Mouse (Mus musculus) spleen, postnatal 14 days (tissue): ENCODE data around the gene Mia.
A peak's percentile ranks its signal among the peaks of the same experiment; 100 is the strongest.

Experiments used
- DNase-seq, 2 experiments: peaks; one replicate each; pipeline ENCODE4 v3.0.0; 2021 to 2022; ENCODE audit warnings: low spot score in 2 of 2

Mia gene

GRCm38 (mm10) chr7:27185986-27186385 is 5.0 kb upstream of the Mia start:
- DNase-seq: no peak

DNA sequence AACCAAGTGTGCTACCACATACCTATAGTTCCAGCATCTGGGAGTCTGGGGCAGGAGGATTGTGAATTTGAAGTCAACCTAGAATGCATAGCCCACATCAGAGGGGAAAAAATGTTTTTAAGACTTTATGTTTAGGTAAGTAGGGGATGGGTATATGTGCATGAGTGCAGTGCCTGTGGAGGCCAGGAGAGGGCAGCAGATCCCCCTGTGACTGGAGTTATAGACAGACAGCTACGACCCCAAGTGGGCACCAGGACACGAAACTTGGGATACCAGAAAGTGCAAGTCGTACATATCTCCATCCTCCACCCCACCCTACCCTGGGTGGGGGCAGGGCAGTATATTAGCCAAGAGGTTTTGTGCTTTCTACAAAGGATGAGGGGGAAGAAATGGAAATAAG is 4.0 kb upstream of the Mia start:
- DNase-seq: no peak

- DNase-seq: no peak
Observed at GRCm38 (mm10) chr7:27182498-27182897, 1.5 kb upstream of the Mia start.

DNA sequence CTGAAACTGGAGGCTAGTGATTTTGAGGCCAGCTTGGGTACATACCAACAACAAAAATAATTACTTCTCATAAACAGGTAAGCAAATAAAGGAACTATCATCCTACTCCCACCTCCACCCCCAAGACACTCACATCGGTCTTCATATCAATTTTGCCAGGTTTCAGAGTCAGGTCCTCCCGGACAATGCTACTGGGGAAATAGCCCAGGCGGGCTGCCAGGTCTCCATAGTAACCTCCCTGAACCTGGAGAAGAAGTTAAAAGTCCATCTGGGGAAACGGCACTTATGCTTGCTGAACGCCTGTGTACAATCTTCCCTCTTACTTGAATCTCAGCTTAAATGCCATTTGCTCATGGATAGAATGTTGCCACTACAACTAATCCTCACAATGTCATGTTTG is 921 bp downstream of the Mia start:
- no peak for DNase-seq

DNA sequence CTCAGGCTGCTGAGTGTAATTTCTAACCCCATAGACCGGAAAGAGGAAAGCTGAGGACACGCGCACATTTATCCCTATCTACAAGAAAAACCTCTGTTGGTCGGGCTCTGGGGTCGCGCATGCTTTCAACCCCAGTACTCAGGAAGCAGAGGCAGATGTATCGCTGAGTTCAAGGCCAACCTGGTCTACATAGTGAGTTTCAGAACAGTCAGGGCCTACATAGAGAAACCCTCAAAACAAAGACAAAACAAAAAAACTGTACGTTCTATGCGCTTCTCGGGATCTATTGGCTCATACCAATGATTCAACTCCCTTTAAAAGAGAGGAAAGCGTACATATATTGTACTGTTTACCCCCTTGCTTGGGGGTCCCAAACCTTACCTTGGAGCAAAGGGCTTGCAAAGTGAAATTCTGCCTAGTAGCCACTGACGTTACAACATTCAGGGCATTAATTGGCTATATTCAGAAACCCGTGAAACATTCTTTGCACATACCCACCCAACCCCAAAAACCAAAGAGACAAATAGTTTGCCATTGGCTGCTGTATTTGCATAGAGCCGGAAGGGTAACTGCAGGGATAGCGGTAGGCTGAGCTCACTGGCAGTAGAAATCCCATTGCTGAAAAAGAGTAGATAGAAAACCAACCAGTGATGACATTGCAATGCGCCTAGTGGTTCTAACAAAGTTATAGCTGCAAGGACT is 1.6 kb downstream of the Mia start:
- DNase-seq: no peak

- DNase-seq: peak; percentile 98 to 99
Observed at GRCm38 (mm10) chr7:27178324-27179216, 2.4 kb downstream of the Mia start, which contains the start of gene Rab4b. Gene Rab4b (minus strand): TSS chr7:27178896.

GRCm38 (mm10) chr7:27177942-27178323 is 3.0 kb downstream of the Mia start:
- no peak for DNase-seq

DNA sequence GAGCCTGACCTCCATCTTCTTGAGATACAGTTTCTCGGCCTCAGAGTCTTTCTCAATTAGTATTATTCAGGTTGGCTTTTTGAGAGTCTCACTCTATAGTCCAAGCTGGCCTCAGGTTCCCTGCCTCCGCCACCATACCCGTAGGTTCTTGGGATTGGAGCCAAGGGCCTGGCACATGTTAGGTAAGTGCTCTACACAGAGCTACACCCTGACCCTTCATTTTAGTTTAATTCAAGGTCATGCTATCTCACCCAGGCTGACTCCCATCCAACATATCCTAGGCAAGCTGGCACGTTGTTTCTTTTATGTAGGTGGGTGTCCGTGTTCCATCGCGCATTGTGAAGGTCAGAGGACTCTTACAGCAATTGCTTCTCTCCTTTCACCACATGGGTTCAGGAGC is 6.1 kb downstream of the Mia start:
- DNase-seq: no peak

DNA sequence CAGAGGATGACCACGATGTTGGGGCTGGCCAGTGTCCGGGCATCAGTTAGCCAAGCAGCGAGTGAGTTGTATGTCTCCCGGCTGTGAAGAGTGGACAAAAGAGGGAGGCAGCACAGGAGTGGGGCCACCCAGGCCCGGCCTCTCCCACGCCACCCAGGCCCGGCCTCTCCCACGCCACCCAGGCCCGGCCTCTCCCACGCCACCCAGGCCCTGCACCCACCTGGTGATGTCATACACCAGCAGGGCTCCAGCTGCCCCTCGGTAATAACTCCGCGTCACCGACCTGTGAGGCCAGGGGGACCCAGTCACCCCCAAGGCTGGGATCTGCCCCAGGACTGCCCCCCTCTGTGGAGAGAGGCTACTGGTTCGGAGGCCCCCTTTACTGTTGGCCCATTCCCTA is 6.5 kb downstream of the Mia start:
- no peak for DNase-seq

DNA sequence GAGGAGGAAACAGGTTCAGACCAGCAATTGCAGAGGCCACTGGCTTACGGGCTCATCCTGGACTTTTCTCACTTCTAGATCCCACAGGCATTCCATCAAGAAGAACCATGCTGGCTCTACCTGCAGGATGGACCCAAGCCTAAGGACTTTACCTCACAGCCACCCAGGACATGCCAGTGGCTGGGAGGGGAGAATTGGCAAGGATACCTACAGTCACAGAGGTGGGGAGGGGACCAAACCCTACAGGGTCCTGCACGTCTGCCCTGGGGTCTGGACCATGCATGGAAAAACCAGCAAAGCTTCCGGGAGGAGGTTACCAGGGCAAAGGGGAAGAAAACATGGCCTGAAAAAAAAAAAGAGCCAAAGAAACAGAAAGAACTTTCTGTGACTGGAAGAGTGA is 10.0 kb downstream of the Mia start:
- DNase-seq: no peak

DNA sequence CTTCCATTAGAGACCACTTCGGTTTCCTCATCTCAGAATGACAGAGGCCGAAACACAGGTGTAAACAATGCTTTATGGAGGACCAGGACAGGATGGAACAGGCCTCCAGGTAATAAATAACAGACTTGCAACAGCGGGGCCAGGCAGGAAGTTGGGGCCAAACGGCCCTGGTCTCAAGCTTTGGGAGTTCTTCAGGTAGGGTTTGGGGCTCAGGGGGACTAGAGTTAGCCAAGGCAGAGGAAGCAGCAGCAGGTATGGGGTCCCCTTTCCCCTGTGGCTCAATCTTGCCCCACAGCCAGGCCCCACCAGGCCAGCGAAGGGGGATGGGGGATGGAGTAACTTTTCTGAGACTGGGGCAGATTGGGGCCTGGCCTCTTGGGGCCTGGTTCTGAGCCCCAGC is 12.6 kb downstream of the Mia start:
- DNase-seq: no peak

DNA sequence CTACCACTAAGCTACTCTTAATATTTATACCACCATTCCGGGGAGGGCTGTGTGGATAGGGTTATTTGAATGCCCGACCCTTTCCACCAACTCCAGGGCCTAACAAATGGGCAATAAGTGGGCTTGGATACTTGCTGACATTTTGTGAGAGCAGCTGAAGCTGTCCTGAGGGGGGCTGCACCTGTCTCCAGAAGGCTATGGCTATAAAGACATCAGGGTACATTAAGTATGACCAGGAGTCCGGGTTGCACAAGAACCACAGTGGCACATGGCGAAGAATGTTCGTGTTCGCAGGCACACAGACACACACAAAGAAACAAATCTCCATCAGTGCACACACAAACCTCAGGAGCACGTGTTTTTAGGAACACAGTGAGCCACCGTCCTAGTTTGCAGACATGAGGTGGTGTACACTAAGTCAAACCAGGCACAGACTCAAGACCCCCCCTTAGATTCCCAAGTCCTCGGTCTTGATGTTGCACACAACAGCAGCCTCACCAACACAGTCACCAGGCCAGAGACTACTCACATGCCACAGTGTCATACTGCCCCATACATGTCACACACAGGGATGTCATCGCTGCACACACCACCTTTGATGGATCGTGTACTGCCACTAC is 13.4 kb downstream of the Mia start:
- DNase-seq: no peak

- peak; percentile 90 to 95 for DNase-seq
Observed at GRCm38 (mm10) chr7:27166614-27167474, 14.1 kb downstream of the Mia start, which contains the start of gene Egln2. Gene Egln2 (minus strand): TSS chr7:27166802.

DNA sequence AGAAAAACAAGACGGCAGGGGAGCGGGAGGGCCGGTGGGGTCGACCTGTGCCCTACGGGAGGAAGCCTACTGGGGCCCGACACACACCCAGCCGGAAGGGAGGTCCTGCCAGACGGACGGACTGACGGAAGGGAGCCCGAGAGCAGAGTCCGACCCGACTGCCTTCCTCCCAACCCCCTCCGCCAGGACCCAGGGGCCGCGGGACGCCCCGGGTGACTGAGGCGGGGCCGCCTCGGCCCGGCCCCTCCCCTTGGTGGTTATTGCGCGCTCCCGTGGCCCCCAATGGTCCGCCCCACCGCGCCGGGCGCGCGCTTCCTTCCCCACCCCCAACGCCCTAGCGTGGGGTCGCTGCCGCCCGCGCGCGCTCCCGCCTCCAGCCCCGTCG is 14.7 kb downstream of the Mia start:
- peak; percentile 70 to 77 for DNase-seq

GRCm38 (mm10) chr7:27165696-27166095 is 15.3 kb downstream of the Mia start:
- no peak for DNase-seq

- DNase-seq: no peak
Observed at GRCm38 (mm10) chr7:27165007-27165655, 15.8 kb downstream of the Mia start.

DNA sequence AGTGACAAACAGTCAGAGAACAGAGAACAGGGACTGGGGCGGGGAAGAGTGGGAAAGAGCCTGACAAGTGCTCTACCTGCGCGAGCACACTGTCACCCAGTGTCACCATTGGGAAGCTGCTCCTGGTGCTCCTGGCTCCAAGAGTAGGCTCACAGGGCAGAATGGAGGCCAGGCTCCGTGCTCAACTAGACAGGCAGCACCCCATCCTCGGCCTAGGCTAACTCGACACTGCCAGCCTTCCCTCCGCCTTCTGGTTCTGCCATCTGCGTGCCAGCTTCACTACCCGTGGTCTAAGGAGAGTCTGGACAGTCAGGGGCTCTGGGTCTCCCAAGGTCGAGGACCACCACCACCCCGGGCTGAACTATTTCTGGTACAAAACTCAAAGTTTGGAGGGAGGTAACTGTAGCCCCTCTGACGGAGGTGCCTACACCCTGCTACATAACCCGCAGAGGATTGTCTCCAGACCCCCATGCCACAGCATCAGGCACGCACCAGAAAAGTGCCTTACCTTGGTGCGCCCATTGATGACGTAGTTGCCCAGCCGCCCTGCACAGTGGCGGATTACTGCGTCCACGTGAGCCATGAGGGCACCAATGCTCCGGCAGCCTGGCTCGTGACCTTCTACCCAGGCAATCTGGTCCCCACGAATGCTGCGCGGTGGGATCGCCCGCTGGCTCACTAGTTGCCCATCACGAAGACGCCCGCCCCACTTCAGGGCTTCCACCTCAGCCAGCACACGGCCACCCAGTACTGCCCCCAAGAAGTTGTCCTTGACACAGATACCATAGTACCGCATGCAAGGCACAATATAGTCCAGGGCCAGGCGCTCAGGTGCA is 16.6 kb downstream of the Mia start:
- no peak for DNase-seq

DNA sequence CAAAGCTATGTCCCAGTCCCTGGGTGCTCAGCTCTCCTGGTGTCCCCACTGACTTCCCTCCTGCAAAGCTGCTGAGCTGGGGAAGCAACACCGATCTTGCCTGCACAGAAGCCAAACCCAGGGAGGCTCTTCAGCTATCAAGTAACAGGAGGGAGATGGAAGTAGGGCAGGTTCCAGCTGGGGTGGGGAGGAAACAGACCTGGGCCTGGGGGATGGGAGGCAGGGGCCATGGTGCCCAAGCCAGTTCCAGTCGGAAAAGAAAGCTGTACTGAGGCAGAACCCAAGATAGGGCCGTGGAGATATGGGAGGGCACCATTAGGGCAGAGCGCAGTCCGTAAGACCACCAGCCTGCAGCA is 17.5 kb downstream of the Mia start:
- DNase-seq: no peak

GRCm38 (mm10) chr7:27162780-27163449 is 18.0 kb downstream of the Mia start:
- no peak for DNase-seq

DNA sequence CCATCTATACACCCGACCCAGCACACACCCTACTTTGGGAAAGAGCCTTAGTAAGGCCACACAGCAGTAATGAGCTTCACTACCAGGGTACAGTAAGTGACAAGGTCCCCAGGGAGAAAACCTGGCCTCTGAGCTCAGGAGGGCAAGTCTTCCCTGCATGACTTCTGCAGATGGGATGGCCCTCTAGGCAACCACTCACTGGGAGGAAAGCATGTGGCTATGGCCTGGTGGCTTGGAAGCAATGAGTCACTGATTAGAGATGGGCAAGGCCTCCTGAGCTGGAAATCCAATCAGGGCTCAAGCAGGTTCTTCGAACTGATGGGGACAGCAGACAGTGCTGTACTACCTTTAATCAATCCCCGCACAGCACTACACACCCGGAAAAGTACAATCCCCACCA is 19.2 kb downstream of the Mia start:
- DNase-seq: no peak
